Mouse (Mus musculus) MEL (cell line): ENCODE results near the gene Pigs.

Source experiments
- CTCF ChIP-seq, 3 experiments: IDR thresholded peaks in 2 of 3; conservative IDR thresholded peaks in 1 of 3; 2 replicates each; pipeline ENCODE4 v1.5.1; 2011 to 2012; ENCODE audit warnings: low read length in 3 of 3, low read depth in 2 of 3, mild to moderate bottlenecking in 2 of 3, improper control_type of control experiment in 1 of 3, inconsistent platforms in 1 of 3, mixed read lengths in 1 of 3, moderate library complexity in 1 of 3; ENCODE audit not compliant: control insufficient read depth in 1 of 3, insufficient read depth in 1 of 3, poor library complexity in 1 of 3, severe bottlenecking in 1 of 3
- GABPA ChIP-seq: IDR thresholded peaks from 2 replicates; pipeline ENCODE4 v1.6.1; 2012; ENCODE audit warnings: low read depth, mild to moderate bottlenecking, inconsistent platforms, low read length, improper control_type of control experiment, moderate library complexity
- SIN3A ChIP-seq: IDR thresholded peaks from 2 replicates; pipeline ENCODE4 v1.6.1; 2012; ENCODE audit warnings: low read length, improper control_type of control experiment, inconsistent platforms

DNA sequence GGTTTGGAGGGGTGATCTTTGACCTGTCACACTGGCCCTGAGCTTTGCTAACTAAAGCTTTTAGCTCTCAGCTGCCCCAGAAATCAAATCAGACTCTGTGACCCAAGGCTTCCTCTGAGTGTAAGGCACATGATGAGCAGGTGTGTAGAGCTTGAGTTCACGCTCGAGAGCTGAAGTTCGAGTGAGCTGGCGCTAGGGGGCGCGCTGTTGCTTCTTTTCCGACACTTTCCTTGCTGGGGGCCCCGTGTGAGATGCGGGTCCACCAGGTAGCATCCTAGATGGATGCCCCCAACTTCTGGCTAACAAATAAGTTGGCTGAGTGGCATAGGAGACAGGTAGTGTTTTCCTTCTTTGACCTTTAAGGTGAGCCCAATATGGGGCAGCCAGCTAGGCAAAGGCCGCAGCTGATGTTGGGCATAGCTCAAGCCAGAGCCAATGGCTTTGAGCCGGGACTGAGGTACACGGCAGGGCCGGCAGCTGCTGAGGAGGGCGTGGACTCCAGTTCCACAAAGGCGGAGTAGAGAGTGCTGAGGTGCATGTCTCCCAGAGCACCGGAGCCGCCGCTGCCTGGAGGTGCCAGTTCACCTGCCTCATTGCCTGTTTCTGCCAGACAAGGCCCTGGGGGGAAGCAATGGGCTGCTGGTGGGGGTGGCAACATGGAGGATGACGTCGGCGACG lies 30.3 kb downstream of the Pigs start:
- no peak for TF ChIP-seq SIN3A
- TF ChIP-seq CTCF (IDR thresholded peaks at IDR 0.05 in 2 of 3, conservative IDR thresholded peaks at IDR 0.05 in 1 of 3; ENCODE audit: control insufficient read depth in 1 of 3, insufficient read depth in 1 of 3, low read depth in 2 of 3, low read length in 3 of 3, poor library complexity in 1 of 3, severe bottlenecking in 1 of 3): peak; percentile 87 to 98 (median 92)
- TF ChIP-seq GABPA: no peak
